Mouse (Mus musculus): ENCODE results near the gene Tmem199. TPM values are rescaled to one million over a fixed set of nuclear protein-coding genes. Genes with fewer than 3 reads are reported as not detected.
"Not testable (repeated sequence)": the region's sequence is repeated elsewhere in the genome, so short reads cannot be mapped to it uniquely, and the experiment has no call there.

The Tmem199 gene
- polyA plus RNA-seq, 1 experiment from 2014 or later, result 96.6 TPM

- H3K4me3 ChIP-seq (ENCODE audit: low read depth, low read length); H3K27me3 ChIP-seq (ENCODE audit: control insufficient read depth, insufficient read depth, low read depth, low read length); H3K9ac ChIP-seq (ENCODE audit: low read depth, low read length); H3K27ac ChIP-seq (ENCODE audit: low read length); H3K4me2 ChIP-seq (ENCODE audit: low read length); ATAC-seq; H3K9me3 ChIP-seq (replicated peaks; ENCODE audit: control insufficient read depth, low read length, poor library complexity, severe bottlenecking): not testable (repeated sequence)
- H3K4me1 ChIP-seq (ENCODE audit: control insufficient read depth, insufficient read depth, low read length), result peaks cover 12% of the 10 kb centered on the region
- H3K36me3 ChIP-seq (ENCODE audit: control insufficient read depth, insufficient read depth, low read length), result peaks cover 30% of the 10 kb centered on the region
- 94% methylated on average over 10 of the region's 10 CpGs for WGBS
These were observed 19.5 kb upstream of the Tmem199 start for GRCm38 (mm10) chr11:78531515-78531914.

- H3K4me1 ChIP-seq (ENCODE audit: control insufficient read depth, insufficient read depth, low read length), result peaks cover 12% of the 10 kb centered on the region
- H3K27ac ChIP-seq (ENCODE audit: low read length), result no peak overlapping the region
- H3K9me3 ChIP-seq (replicated peaks; ENCODE audit: control insufficient read depth, low read length, poor library complexity, severe bottlenecking), result no peaks in the 10 kb centered on the region
- H3K4me2 ChIP-seq (ENCODE audit: low read length), result no peak overlapping the region
- H3K4me3 ChIP-seq (ENCODE audit: low read depth, low read length), result no peak overlapping the region
- no peak overlapping the region for H3K9ac ChIP-seq (ENCODE audit: low read depth, low read length)
- no peaks in the 10 kb centered on the region for H3K27me3 ChIP-seq (ENCODE audit: control insufficient read depth, insufficient read depth, low read depth, low read length)
- peaks cover 35% of the 10 kb centered on the region for H3K36me3 ChIP-seq (ENCODE audit: control insufficient read depth, insufficient read depth, low read length)
- ATAC-seq, result no peak
- 89% methylated on average over 6 of the region's 6 CpGs for WGBS
These were observed 19.1 kb upstream of the Tmem199 start for GRCm38 (mm10) chr11:78531046-78531445.

- WGBS, result 90% methylated on average over 12 of the region's 12 CpGs
- Histone ChIP-seq H3K27ac (ENCODE audit: low read length) (no peak overlapping the region), H3K4me2 (ENCODE audit: low read length) (no peak overlapping the region), H3K9ac (ENCODE audit: low read depth, low read length) (no peak overlapping the region), H3K4me3 (ENCODE audit: low read depth, low read length) (no peak overlapping the region), H3K9me3 (replicated peaks; ENCODE audit: control insufficient read depth, low read length, poor library complexity, severe bottlenecking) (no peaks in the 10 kb centered on the region), H3K27me3 (ENCODE audit: control insufficient read depth, insufficient read depth, low read depth, low read length) (no peaks in the 10 kb centered on the region), H3K4me1 (ENCODE audit: control insufficient read depth, insufficient read depth, low read length) (peaks cover 9% of the 10 kb centered on the region), H3K36me3 (ENCODE audit: control insufficient read depth, insufficient read depth, low read length) (peaks cover 44% of the 10 kb centered on the region)
- ATAC-seq, result no peak
These were observed 18.0 kb upstream of the Tmem199 start for GRCm38 (mm10) chr11:78530001-78530400.

- no peaks in the 10 kb centered on the region for H3K27me3 ChIP-seq (ENCODE audit: control insufficient read depth, insufficient read depth, low read depth, low read length)
- H3K9ac ChIP-seq (ENCODE audit: low read depth, low read length), result no peak overlapping the region
- 78% methylated on average over 9 of the region's 9 CpGs for WGBS
- no peaks in the 10 kb centered on the region for H3K4me1 ChIP-seq (ENCODE audit: control insufficient read depth, insufficient read depth, low read length)
- no peaks in the 10 kb centered on the region for H3K9me3 ChIP-seq (replicated peaks; ENCODE audit: control insufficient read depth, low read length, poor library complexity, severe bottlenecking)
- no peak overlapping the region for H3K27ac ChIP-seq (ENCODE audit: low read length)
- H3K4me2 ChIP-seq (ENCODE audit: low read length), result no peak overlapping the region
- no peak overlapping the region for H3K4me3 ChIP-seq (ENCODE audit: low read depth, low read length)
- ATAC-seq, result no peak
- peaks cover 55% of the 10 kb centered on the region for H3K36me3 ChIP-seq (ENCODE audit: control insufficient read depth, insufficient read depth, low read length)
These were observed 16.7 kb upstream of the Tmem199 start for GRCm38 (mm10) chr11:78528714-78529113.

- no peak overlapping the region for H3K27ac ChIP-seq (ENCODE audit: low read length)
These were observed 12.9 kb upstream of the Tmem199 start for GRCm38 (mm10) chr11:78524838-78525237.

GRCm38 (mm10) chr11:78523241-78523955, 11.4 kb upstream of the Tmem199 start:
- Histone ChIP-seq H3K9ac (ENCODE audit: low read depth, low read length) (no peak overlapping the region), H3K27ac (ENCODE audit: low read length) (no peak overlapping the region), H3K36me3 (ENCODE audit: control insufficient read depth, insufficient read depth, low read length) (peaks cover 65% of the 10 kb centered on the region), H3K4me3 (ENCODE audit: low read depth, low read length) (no peak overlapping the region), H3K9me3 (replicated peaks; ENCODE audit: control insufficient read depth, low read length, poor library complexity, severe bottlenecking) (no peaks in the 10 kb centered on the region), H3K4me2 (ENCODE audit: low read length) (no peak overlapping the region), H3K4me1 (ENCODE audit: control insufficient read depth, insufficient read depth, low read length) (no peaks in the 10 kb centered on the region), H3K27me3 (ENCODE audit: control insufficient read depth, insufficient read depth, low read depth, low read length) (no peaks in the 10 kb centered on the region)
- no peak for ATAC-seq
- WGBS, result 80% methylated on average over 9 of the region's 9 CpGs

More at GRCm38 (mm10) chr11:78524838-78525237, 12.9 kb upstream of the Tmem199 start:
- no peaks in the 10 kb centered on the region for H3K9me3 ChIP-seq (replicated peaks; ENCODE audit: control insufficient read depth, low read length, poor library complexity, severe bottlenecking)
- no peak for ATAC-seq
- H3K4me3 ChIP-seq (ENCODE audit: low read depth, low read length), result no peak overlapping the region
- no peak overlapping the region for H3K9ac ChIP-seq (ENCODE audit: low read depth, low read length)
- no peaks in the 10 kb centered on the region for H3K4me1 ChIP-seq (ENCODE audit: control insufficient read depth, insufficient read depth, low read length)
- H3K27me3 ChIP-seq (ENCODE audit: control insufficient read depth, insufficient read depth, low read depth, low read length), result no peaks in the 10 kb centered on the region
- peaks cover 77% of the 10 kb centered on the region for H3K36me3 ChIP-seq (ENCODE audit: control insufficient read depth, insufficient read depth, low read length)
- 84% methylated on average over 2 of the region's 2 CpGs for WGBS
- no peak overlapping the region for H3K4me2 ChIP-seq (ENCODE audit: low read length)

- no peak overlapping the region for H3K27ac ChIP-seq (ENCODE audit: low read length)
- no peaks in the 10 kb centered on the region for H3K9me3 ChIP-seq (replicated peaks; ENCODE audit: control insufficient read depth, low read length, poor library complexity, severe bottlenecking)
- no peak overlapping the region for H3K9ac ChIP-seq (ENCODE audit: low read depth, low read length)
- no peak for ATAC-seq
- 86% methylated on average over 1 of the region's 1 CpGs for WGBS
- H3K27me3 ChIP-seq (ENCODE audit: control insufficient read depth, insufficient read depth, low read depth, low read length), result no peaks in the 10 kb centered on the region
- no peak overlapping the region for H3K4me3 ChIP-seq (ENCODE audit: low read depth, low read length)
- no peak overlapping the region for H3K4me2 ChIP-seq (ENCODE audit: low read length)
- no peaks in the 10 kb centered on the region for H3K4me1 ChIP-seq (ENCODE audit: control insufficient read depth, insufficient read depth, low read length)
- peaks cover 58% of the 10 kb centered on the region for H3K36me3 ChIP-seq (ENCODE audit: control insufficient read depth, insufficient read depth, low read length)
These were observed 10.6 kb upstream of the Tmem199 start for GRCm38 (mm10) chr11:78522481-78522997.

- Histone ChIP-seq H3K27me3 (ENCODE audit: control insufficient read depth, insufficient read depth, low read depth, low read length) (no peaks in the 10 kb centered on the region), H3K4me2 (ENCODE audit: low read length) (no peak overlapping the region), H3K27ac (ENCODE audit: low read length) (no peak overlapping the region), H3K4me1 (ENCODE audit: control insufficient read depth, insufficient read depth, low read length) (no peaks in the 10 kb centered on the region), H3K36me3 (ENCODE audit: control insufficient read depth, insufficient read depth, low read length) (peaks cover 53% of the 10 kb centered on the region), H3K4me3 (ENCODE audit: low read depth, low read length) (no peak overlapping the region), H3K9me3 (replicated peaks; ENCODE audit: control insufficient read depth, low read length, poor library complexity, severe bottlenecking) (no peaks in the 10 kb centered on the region), H3K9ac (ENCODE audit: low read depth, low read length) (no peak overlapping the region)
- no peak for ATAC-seq
- WGBS, result 85% methylated on average over 3 of the region's 3 CpGs
These were observed 9.9 kb upstream of the Tmem199 start for GRCm38 (mm10) chr11:78521880-78522279.

- H3K9ac ChIP-seq (ENCODE audit: low read depth, low read length), result no peak overlapping the region
- 0 out of 2 replicates have a peak, but pooled peaks cover 3% of the 10 kb centered on the region for H3K4me1 ChIP-seq (ENCODE audit: control insufficient read depth, insufficient read depth, low read length)
- no peak overlapping the region for H3K27ac ChIP-seq (ENCODE audit: low read length)
- no peak overlapping the region for H3K4me2 ChIP-seq (ENCODE audit: low read length)
- H3K9me3 ChIP-seq (replicated peaks; ENCODE audit: control insufficient read depth, low read length, poor library complexity, severe bottlenecking), result no peaks in the 10 kb centered on the region
- H3K36me3 ChIP-seq (ENCODE audit: control insufficient read depth, insufficient read depth, low read length), result peaks cover 45% of the 10 kb centered on the region
- ATAC-seq, result no peak
- no peak overlapping the region for H3K4me3 ChIP-seq (ENCODE audit: low read depth, low read length)
- 91% methylated on average over 10 of the region's 10 CpGs for WGBS
- H3K27me3 ChIP-seq (ENCODE audit: control insufficient read depth, insufficient read depth, low read depth, low read length), result no peaks in the 10 kb centered on the region
These were observed 7.0 kb upstream of the Tmem199 start for GRCm38 (mm10) chr11:78518931-78519330.
